Mouse (Mus musculus): ENCODE results near the gene Gm4792. TPM values are rescaled to one million over a fixed set of nuclear protein-coding genes. Genes with fewer than 3 reads are reported as not detected.

Gene Gm4792
- polyA plus RNA-seq, 1 experiment, result not detected

DNA sequence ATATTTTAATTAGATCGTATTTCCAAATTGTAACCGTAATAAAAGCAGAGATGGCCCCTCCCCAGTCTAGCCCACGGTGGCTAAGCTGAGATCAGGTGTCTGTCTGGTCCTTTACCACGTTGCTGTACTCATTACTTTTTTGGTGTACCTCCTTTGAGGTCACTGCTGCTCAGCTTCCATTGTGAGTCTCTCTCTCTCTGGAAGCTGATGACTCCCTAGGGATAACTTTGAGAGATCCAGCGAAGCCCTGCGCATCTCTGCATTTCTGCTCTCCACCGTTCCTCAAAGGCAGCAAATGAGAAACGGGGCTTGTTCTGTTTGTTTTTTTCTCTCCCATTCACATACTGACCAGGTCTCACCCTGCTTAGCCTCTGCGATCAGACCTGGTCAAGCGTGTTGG, 36.5 kb upstream of the Gm4792 start:
- H3K4me1 ChIP-seq (ENCODE audit: control insufficient read depth, insufficient read depth, low read length), result no peaks in the 10 kb centered on the region
- H3K27ac ChIP-seq (ENCODE audit: insufficient read depth, low read length), result no peak overlapping the region
- TF ChIP-seq CTCF (IDR thresholded peaks at IDR 0.05; ENCODE audit: extremely low read depth, insufficient read depth, low read length), result no peak
- TF ChIP-seq POLR2A (IDR thresholded peaks at IDR 0.05; ENCODE audit: extremely low read depth, insufficient read depth, low read length), result no peak
- no peak overlapping the region for H3K4me3 ChIP-seq (ENCODE audit: insufficient read depth, low read length)

DNA sequence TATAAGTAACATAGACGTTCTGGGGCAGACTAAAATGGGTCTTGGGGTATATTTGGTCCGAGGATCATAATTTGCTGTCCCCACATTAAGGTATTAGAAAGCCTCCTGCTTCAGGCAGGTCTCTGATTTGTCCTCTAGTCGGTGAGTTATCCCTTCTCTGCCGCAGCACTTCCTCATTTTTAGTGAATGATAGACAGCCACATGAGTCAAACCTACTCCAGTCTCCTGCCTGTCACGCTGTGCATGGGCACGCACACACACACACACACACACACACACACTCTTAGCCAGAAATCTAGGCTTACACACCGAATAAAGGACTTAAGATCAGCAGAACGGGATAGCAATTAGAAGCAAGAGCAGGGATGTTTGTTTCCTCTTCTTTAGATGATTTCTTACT, 34.8 kb upstream of the Gm4792 start:
- Histone ChIP-seq H3K27ac (ENCODE audit: insufficient read depth, low read length) (no peak overlapping the region), H3K4me3 (ENCODE audit: insufficient read depth, low read length) (no peak overlapping the region), H3K4me1 (ENCODE audit: control insufficient read depth, insufficient read depth, low read length) (no peaks in the 10 kb centered on the region)
- TF ChIP-seq CTCF (IDR thresholded peaks at IDR 0.05; ENCODE audit: extremely low read depth, insufficient read depth, low read length) (no peak), POLR2A (IDR thresholded peaks at IDR 0.05; ENCODE audit: extremely low read depth, insufficient read depth, low read length) (no peak)

DNA sequence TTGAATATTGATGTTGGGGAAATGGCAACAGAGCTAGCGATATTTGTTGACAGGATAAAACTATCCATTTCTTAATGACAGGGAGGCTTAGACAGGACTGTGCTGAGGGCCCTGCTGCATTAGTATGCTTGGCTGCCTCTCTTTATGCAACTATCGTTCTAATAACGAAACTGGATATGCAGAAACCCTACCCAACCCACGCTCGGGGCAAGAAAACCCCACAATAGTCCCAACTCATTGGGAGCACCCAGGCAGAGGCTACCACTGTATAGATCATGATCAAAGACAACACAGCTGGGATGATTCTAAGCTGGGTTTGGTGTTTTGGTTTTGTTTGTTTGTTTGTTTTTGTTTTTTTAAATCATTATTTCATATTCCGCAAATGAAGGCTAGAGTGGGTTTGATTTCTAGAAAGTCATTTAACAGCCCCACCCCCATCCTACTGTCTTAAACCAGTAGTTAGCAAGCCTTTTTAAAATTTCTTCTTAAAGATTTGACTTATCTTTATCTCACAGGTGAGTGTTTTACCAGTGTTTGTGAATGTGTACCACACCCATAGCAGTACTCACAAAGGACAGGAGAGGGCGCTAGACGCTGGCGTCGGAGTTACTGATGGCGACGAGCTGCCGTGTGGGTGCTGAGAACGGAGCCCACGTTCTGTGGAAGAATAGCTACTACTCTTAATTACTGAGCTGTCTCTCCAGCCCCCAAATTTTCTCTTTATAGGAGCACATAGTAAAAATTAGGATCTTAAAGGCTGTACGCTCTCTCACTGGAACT, 34.0 kb upstream of the Gm4792 start:
- H3K4me3 ChIP-seq (ENCODE audit: insufficient read depth, low read length), result no peak overlapping the region
- no peak overlapping the region for H3K27ac ChIP-seq (ENCODE audit: insufficient read depth, low read length)
- H3K4me1 ChIP-seq (ENCODE audit: control insufficient read depth, insufficient read depth, low read length), result no peaks in the 10 kb centered on the region
- TF ChIP-seq CTCF (IDR thresholded peaks at IDR 0.05; ENCODE audit: extremely low read depth, insufficient read depth, low read length), result no peak
- no peak for TF ChIP-seq POLR2A (IDR thresholded peaks at IDR 0.05; ENCODE audit: extremely low read depth, insufficient read depth, low read length)

DNA sequence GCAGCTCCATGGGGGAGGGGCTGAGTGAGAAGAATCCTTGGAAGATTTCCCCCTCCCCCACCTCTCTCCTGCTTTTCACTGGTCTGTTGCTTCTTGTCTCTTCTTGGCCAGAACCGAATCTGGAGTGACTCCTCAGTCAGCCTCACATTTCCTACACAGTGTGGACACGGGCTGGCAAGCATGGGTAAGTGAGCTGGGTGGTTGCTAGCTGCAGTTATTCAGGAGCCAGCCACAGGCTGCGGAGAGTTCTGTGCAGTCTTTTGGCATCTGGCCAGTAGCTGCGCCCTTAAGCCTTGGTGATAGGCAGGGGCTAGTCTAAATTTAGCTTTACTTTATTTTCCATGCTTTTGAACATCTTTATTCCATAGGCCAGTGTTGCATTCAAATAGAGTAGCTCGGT, 31.5 kb upstream of the Gm4792 start:
- no peak for TF ChIP-seq POLR2A (IDR thresholded peaks at IDR 0.05; ENCODE audit: extremely low read depth, insufficient read depth, low read length)
- no peak for TF ChIP-seq CTCF (IDR thresholded peaks at IDR 0.05; ENCODE audit: extremely low read depth, insufficient read depth, low read length)
- Histone ChIP-seq H3K27ac (ENCODE audit: insufficient read depth, low read length) (no peak overlapping the region), H3K4me3 (ENCODE audit: insufficient read depth, low read length) (no peak overlapping the region), H3K4me1 (ENCODE audit: control insufficient read depth, insufficient read depth, low read length) (no peaks in the 10 kb centered on the region)

DNA sequence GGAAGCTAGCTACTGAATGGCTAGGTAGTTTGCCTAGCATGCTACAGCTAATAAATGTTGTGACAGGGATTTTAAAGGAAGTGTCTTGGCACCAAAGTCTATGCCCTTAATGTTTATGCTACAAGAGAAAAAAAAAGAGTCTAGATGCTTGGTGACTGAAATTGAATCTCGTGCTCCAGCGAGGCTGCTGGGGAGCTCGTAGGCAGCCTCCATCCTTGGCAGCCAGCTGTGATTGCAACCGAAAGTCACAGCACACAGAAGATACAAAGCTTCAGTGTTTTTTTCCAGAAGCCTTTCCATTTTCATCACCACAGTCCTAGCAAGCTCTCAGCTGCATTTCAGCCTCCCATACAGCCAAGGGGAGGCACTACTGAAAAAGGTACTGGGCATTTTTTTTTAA, 20.1 kb upstream of the Gm4792 start:
- no peak overlapping the region for H3K4me3 ChIP-seq (ENCODE audit: insufficient read depth, low read length)
- TF ChIP-seq POLR2A (IDR thresholded peaks at IDR 0.05; ENCODE audit: extremely low read depth, insufficient read depth, low read length) (no peak), CTCF (IDR thresholded peaks at IDR 0.05; ENCODE audit: extremely low read depth, insufficient read depth, low read length) (no peak)
- no peaks in the 10 kb centered on the region for H3K4me1 ChIP-seq (ENCODE audit: control insufficient read depth, insufficient read depth, low read length)
- H3K27ac ChIP-seq (ENCODE audit: insufficient read depth, low read length), result no peak overlapping the region

DNA sequence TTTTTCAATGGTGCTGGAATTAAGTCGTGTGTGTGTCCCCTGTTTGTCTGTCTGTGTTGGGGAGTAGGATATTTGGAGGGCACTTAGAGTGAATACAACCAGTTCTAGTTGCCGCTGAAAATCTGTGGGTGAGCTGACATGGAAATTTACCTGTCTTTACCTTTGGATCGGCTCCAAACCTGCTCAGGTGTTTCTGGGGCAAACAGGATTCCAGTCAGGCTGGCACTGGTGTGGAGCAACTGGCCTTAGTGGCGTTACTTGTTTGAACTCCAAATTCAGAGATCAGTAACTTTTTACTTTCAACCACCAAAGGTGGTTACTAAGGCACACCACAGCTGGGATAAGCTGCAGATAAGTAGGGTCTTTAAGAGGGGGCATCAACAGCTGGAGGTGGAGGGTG, 14.6 kb upstream of the Gm4792 start:
- Histone ChIP-seq H3K4me3 (ENCODE audit: insufficient read depth, low read length) (no peak overlapping the region), H3K4me1 (ENCODE audit: control insufficient read depth, insufficient read depth, low read length) (no peaks in the 10 kb centered on the region), H3K27ac (ENCODE audit: insufficient read depth, low read length) (no peak overlapping the region)
- no peak for TF ChIP-seq POLR2A (IDR thresholded peaks at IDR 0.05; ENCODE audit: extremely low read depth, insufficient read depth, low read length)
- TF ChIP-seq CTCF (IDR thresholded peaks at IDR 0.05; ENCODE audit: extremely low read depth, insufficient read depth, low read length), result no peak

DNA sequence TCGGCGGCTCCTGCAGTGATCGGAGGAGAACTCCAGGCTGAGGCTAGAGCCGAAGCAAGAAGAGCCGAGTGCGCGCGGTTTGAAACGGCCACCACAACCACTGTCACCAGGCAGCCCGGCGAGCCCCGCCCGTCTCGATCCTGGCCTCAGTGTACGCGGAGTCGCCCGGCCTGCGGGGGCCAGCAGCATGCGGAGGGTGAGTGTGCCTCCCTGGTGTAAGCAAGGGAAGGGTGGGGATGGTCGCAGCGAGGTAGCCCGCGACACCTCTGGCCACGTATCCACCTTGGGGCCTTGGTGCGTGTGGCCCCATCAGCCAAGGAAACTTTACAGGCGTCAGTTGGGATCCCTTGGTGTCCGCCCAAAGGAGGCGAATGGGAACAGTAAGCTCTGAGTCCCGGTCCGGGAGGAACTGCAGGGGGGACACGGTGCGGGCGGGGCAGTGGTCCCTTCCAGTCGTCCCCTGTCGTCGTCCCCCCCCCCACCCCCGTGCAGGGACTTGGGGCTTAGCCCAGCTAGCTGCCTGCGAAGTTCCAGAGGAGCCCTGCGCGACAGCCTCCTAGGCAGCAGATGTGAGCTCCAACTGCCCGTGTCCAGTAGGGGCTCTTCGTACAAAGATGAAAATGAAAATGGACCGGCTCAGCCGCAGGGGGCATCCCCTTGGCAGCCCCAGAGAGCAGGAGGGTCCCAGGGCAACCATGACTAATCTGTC, 13.7 kb upstream of the Gm4792 start:
- TF ChIP-seq CTCF (IDR thresholded peaks at IDR 0.05; ENCODE audit: extremely low read depth, insufficient read depth, low read length), result no peak
- TF ChIP-seq POLR2A (IDR thresholded peaks at IDR 0.05; ENCODE audit: extremely low read depth, insufficient read depth, low read length), result no peak
- H3K4me3 ChIP-seq (ENCODE audit: insufficient read depth, low read length), result peak overlapping the region; percentile 51
- no peak overlapping the region for H3K27ac ChIP-seq (ENCODE audit: insufficient read depth, low read length)
- H3K4me1 ChIP-seq (ENCODE audit: control insufficient read depth, insufficient read depth, low read length), result no peaks in the 10 kb centered on the region

DNA sequence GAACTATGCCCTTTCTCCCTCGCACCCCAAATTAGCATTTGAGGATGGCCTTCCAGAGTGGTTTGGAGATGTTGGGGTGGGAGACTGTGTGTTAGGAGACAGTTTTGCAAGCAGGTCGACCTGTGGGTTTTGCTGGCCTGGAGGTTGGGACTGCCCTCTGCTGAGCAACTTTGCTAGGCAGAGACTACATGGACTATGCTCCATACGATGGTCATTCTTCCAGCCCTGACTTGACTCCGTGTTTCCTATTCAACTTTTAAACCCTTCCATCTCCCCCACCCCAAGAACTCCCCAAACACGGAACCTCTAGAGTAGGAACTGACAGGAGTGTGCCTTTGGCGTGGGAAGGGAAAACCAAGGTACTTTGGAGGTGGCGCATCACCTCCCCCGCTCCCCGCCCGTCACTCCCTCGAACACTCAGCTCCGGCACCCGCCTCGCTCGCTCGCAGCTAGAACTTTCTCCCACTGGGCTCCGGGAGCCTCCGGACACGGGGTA, 13.1 kb upstream of the Gm4792 start, which contains the start of gene Tmcc3:
Tmcc3 (plus strand) TSS at position 439 of the 496 bp plus-strand sequence.
- no peaks in the 10 kb centered on the region for H3K4me1 ChIP-seq (ENCODE audit: control insufficient read depth, insufficient read depth, low read length)
- TF ChIP-seq CTCF (IDR thresholded peaks at IDR 0.05; ENCODE audit: extremely low read depth, insufficient read depth, low read length), result no peak
- peak within 1 kb of the TSS; percentile 51 for H3K4me3 ChIP-seq (ENCODE audit: insufficient read depth, low read length)
- H3K27ac ChIP-seq (ENCODE audit: insufficient read depth, low read length), result no peak within 1 kb of the TSS

DNA sequence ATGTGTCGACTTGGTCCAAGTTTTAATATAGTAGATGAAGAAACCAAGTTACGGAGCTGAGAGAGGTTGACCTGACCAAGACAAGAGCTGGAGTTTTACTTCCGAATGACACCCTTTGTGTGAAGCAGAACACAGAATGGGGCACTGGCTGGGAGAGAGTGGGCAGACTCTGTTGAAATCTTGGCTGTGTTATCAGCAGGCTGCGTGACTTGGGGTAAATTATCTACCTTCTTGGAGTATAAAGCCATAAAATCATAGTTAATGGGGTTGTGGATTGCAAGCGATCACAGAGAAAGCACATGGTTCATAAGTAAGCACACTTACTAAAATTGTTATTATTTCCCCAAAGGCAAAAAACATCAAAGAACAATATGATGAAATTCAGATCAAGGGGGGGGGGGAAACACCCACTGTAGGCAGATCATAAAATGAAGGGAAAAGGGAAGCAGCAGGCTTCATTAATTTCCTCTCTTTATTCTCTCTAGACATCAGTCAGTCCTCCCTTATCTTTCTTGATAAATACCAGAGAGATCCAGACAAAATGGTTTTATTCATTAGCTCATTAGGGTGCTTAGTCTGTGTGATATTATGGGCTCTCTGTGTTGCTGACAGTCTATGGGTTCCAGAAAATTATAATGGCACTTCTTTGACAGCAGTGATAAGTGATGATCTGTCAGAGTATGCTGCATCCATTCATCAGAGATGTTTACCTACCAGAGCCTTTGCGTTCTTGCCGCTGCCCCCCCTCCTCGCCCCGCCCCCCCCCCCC, 12.2 kb upstream of the Gm4792 start:
- Histone ChIP-seq H3K4me3 (ENCODE audit: insufficient read depth, low read length) (no peak overlapping the region), H3K4me1 (ENCODE audit: control insufficient read depth, insufficient read depth, low read length) (no peaks in the 10 kb centered on the region), H3K27ac (ENCODE audit: insufficient read depth, low read length) (no peak overlapping the region)
- TF ChIP-seq CTCF (IDR thresholded peaks at IDR 0.05; ENCODE audit: extremely low read depth, insufficient read depth, low read length) (no peak), POLR2A (IDR thresholded peaks at IDR 0.05; ENCODE audit: extremely low read depth, insufficient read depth, low read length) (no peak)

Data from cortical plate, adult 2 months (tissue).